Mouse (Mus musculus): ENCODE data around the gene Calcoco1. TPM values are rescaled to one million over a fixed set of nuclear protein-coding genes. Genes with fewer than 3 reads are reported as not detected.

Gene Calcoco1
- polyA plus RNA-seq, 1 experiment from 2014 or later: 41.3 TPM

DNA sequence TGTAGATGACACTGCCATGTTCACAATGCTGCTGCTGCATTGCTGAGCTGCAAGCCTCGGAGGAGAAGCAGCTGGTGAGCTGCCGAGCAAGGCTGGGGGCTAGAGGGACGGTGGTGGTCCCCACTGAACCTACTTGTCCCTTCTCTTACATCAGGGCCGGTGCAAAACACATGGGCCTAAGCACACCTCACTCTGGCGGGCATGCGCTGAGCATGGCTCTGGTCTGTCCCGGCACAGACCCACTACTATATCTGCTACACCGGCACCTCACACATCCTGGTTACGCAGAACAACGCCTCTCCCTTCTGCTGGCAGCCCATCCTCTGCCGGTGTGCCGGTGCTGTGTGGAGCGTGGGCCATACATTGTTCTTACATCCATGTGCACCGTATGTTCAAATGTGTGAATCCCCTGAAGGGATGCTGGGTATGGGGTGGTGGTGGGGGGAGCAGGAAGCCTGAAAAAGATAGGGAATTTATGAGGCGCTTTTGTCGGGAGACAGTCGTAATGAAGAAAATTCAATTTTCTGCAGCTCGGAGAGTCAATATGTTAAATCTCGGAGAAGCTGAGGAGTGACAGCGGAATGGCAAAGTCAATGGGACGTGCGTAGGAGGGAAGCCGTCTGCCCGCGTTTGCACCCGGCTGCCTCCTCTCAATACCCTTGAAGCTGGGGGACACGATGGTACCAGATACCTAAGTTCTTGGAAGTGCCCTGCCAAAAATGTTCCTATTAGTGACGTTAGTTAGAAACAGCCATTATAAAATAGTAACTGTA lies 12.0 kb upstream of the Calcoco1 start:
- Histone ChIP-seq H3K9ac (ENCODE audit: low read depth, low read length) (no peak overlapping the region), H3K9me3 (ENCODE audit: control insufficient read depth, low read length) (no peaks in the 10 kb centered on the region), H3K36me3 (ENCODE audit: control insufficient read depth, insufficient read depth, low read length) (no peaks in the 10 kb centered on the region), H3K4me1 (ENCODE audit: control insufficient read depth, insufficient read depth, low read length) (0 out of 2 replicates have a peak, but pooled peaks cover 7% of the 10 kb centered on the region), H3K4me3 (ENCODE audit: low read length) (no peak overlapping the region), H3K4me2 (replicated peaks; ENCODE audit: low read depth, low read length) (no peak overlapping the region), H3K27me3 (ENCODE audit: control insufficient read depth, insufficient read depth, low read length) (peaks cover 20% of the 10 kb centered on the region), H3K27ac (ENCODE audit: low read depth, low read length) (no peak overlapping the region)
- ATAC-seq (ENCODE audit: low FRiP score, low TSS enrichment): no peak
- 70% methylated on average over 28 of the region's 28 CpGs for WGBS

- H3K27ac ChIP-seq (ENCODE audit: low read depth, low read length): no peak overlapping the region
- no peak overlapping the region for H3K9ac ChIP-seq (ENCODE audit: low read depth, low read length)
- H3K4me1 ChIP-seq (ENCODE audit: control insufficient read depth, insufficient read depth, low read length): 0 out of 2 replicates have a peak, but pooled peaks cover 7% of the 10 kb centered on the region
- H3K27me3 ChIP-seq (ENCODE audit: control insufficient read depth, insufficient read depth, low read length): peaks cover 20% of the 10 kb centered on the region
- no peaks in the 10 kb centered on the region for H3K9me3 ChIP-seq (ENCODE audit: control insufficient read depth, low read length)
- no peak for ATAC-seq (ENCODE audit: low FRiP score, low TSS enrichment)
- H3K4me2 ChIP-seq (replicated peaks; ENCODE audit: low read depth, low read length): no peak overlapping the region
- 79% methylated on average over 5 of the region's 5 CpGs for WGBS
- no peak overlapping the region for H3K4me3 ChIP-seq (ENCODE audit: low read length)
- H3K36me3 ChIP-seq (ENCODE audit: control insufficient read depth, insufficient read depth, low read length): no peaks in the 10 kb centered on the region
Observed at GRCm38 (mm10) chr15:102733233-102733632, 11.3 kb upstream of the Calcoco1 start.

DNA sequence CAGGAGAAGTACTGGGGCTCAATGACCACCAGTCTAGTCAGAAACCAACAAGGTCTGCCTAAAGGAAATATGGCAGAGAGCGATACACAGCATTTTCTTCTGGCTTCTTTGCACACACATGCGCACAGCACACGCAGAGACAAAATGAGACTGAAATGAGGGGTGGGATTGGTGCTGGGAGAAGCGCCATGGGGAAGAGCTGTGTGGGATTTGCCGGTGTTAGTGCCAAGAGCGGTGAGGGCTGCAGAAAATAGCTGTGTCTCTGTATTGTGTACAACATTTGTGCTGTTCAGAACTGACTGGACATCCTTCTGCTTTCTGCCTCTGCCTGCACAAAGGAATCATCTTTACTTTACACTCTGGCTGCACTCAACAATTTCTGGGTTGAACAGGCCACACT lies 10.4 kb upstream of the Calcoco1 start:
- H3K4me2 ChIP-seq (replicated peaks; ENCODE audit: low read depth, low read length): no peak overlapping the region
- WGBS: 94% methylated on average over 6 of the region's 6 CpGs
- peaks cover 13% of the 10 kb centered on the region for H3K27me3 ChIP-seq (ENCODE audit: control insufficient read depth, insufficient read depth, low read length)
- no peak overlapping the region for H3K27ac ChIP-seq (ENCODE audit: low read depth, low read length)
- 0 out of 2 replicates have a peak, but pooled peaks cover 7% of the 10 kb centered on the region for H3K4me1 ChIP-seq (ENCODE audit: control insufficient read depth, insufficient read depth, low read length)
- no peaks in the 10 kb centered on the region for H3K36me3 ChIP-seq (ENCODE audit: control insufficient read depth, insufficient read depth, low read length)
- no peaks in the 10 kb centered on the region for H3K9me3 ChIP-seq (ENCODE audit: control insufficient read depth, low read length)
- H3K4me3 ChIP-seq (ENCODE audit: low read length): no peak overlapping the region
- ATAC-seq (ENCODE audit: low FRiP score, low TSS enrichment): no peak
- H3K9ac ChIP-seq (ENCODE audit: low read depth, low read length): no peak overlapping the region

- no peak overlapping the region for H3K27ac ChIP-seq (ENCODE audit: low read depth, low read length)
- 74% methylated on average over 2 of the region's 2 CpGs for WGBS
- H3K4me3 ChIP-seq (ENCODE audit: low read length): no peak overlapping the region
- no peaks in the 10 kb centered on the region for H3K9me3 ChIP-seq (ENCODE audit: control insufficient read depth, low read length)
- H3K27me3 ChIP-seq (ENCODE audit: control insufficient read depth, insufficient read depth, low read length): no peaks in the 10 kb centered on the region
- H3K4me1 ChIP-seq (ENCODE audit: control insufficient read depth, insufficient read depth, low read length): no peaks in the 10 kb centered on the region
- H3K9ac ChIP-seq (ENCODE audit: low read depth, low read length): no peak overlapping the region
- no peak for ATAC-seq (ENCODE audit: low FRiP score, low TSS enrichment)
- H3K4me2 ChIP-seq (replicated peaks; ENCODE audit: low read depth, low read length): no peak overlapping the region
- H3K36me3 ChIP-seq (ENCODE audit: control insufficient read depth, insufficient read depth, low read length): no peaks in the 10 kb centered on the region
Observed at GRCm38 (mm10) chr15:102727951-102728350, 6.0 kb upstream of the Calcoco1 start.

DNA sequence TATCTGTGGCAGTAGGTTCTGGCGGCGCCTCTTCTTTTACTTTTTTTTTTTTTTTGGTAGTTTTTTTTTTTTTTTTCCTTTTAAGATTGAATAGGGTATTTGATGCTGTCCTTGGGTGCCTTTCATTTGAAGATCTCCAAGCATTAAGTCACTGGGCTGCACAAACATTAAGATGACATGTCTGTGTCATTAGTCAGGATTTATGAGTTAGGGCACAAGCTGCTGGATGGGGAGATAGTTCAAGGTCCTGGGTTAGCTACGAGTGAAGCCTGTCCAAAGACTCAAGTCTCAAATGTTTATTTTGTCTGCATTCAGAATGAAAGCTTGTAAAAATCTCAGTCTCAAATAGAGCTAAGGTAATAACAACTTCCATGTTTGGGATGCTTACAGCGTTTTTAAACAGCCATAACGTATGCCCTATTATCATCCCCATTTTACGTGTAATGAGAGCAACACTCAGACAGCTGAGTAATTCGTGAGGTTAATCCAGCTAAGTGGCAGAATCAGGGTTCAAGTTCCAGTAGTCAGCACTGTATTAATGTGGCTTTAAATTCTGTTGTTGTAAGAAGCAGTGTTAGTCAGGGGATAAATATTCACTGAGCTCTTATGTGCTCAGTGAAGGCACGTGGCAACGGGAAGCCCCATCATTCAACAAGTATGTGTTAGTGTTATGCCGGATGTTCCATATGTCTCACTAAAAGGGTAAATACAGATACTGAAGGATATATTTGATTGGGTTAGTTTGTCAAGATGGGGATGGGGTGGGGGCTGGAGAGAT lies 1.6 kb upstream of the Calcoco1 start:
- 67% methylated on average over 10 of the region's 10 CpGs for WGBS
- Histone ChIP-seq H3K27me3 (ENCODE audit: control insufficient read depth, insufficient read depth, low read length) (no peaks in the 10 kb centered on the region), H3K4me3 (ENCODE audit: low read length) (no peak overlapping the region), H3K9ac (ENCODE audit: low read depth, low read length) (no peak overlapping the region), H3K4me1 (ENCODE audit: control insufficient read depth, insufficient read depth, low read length) (peaks cover 5% of the 10 kb centered on the region; the same call in 1 of the 2 replicates), H3K9me3 (ENCODE audit: control insufficient read depth, low read length) (no peaks in the 10 kb centered on the region), H3K36me3 (ENCODE audit: control insufficient read depth, insufficient read depth, low read length) (peaks cover 4% of the 10 kb centered on the region; the same call in 1 of the 2 replicates), H3K4me2 (replicated peaks; ENCODE audit: low read depth, low read length) (no peak overlapping the region), H3K27ac (ENCODE audit: low read depth, low read length) (no peak overlapping the region)
- no peak for ATAC-seq (ENCODE audit: low FRiP score, low TSS enrichment)

- ATAC-seq (ENCODE audit: low FRiP score, low TSS enrichment): peak; percentile 60; the same call in 1 of the 2 replicates
- H3K4me3 ChIP-seq (ENCODE audit: low read length): peak overlapping the region; percentile 65; the same call in 1 of the 2 replicates
- H3K27me3 ChIP-seq (ENCODE audit: control insufficient read depth, insufficient read depth, low read length): no peaks in the 10 kb centered on the region
- H3K4me1 ChIP-seq (ENCODE audit: control insufficient read depth, insufficient read depth, low read length): peaks cover 8% of the 10 kb centered on the region; the same call in 1 of the 2 replicates
- H3K4me2 ChIP-seq (replicated peaks; ENCODE audit: low read depth, low read length): peak overlapping the region; percentile 53
- H3K36me3 ChIP-seq (ENCODE audit: control insufficient read depth, insufficient read depth, low read length): peaks cover 11% of the 10 kb centered on the region; the same call in 1 of the 2 replicates
- peak overlapping the region; percentile 51; the same call in 1 of the 2 replicates for H3K27ac ChIP-seq (ENCODE audit: low read depth, low read length)
- 60% methylated on average over 4 of the region's 4 CpGs for WGBS
- H3K9me3 ChIP-seq (ENCODE audit: control insufficient read depth, low read length): no peaks in the 10 kb centered on the region
- no peak overlapping the region; the same call in 1 of the 2 replicates for H3K9ac ChIP-seq (ENCODE audit: low read depth, low read length)
Observed at GRCm38 (mm10) chr15:102722500-102722931, 538 bp upstream of the Calcoco1 start.

DNA sequence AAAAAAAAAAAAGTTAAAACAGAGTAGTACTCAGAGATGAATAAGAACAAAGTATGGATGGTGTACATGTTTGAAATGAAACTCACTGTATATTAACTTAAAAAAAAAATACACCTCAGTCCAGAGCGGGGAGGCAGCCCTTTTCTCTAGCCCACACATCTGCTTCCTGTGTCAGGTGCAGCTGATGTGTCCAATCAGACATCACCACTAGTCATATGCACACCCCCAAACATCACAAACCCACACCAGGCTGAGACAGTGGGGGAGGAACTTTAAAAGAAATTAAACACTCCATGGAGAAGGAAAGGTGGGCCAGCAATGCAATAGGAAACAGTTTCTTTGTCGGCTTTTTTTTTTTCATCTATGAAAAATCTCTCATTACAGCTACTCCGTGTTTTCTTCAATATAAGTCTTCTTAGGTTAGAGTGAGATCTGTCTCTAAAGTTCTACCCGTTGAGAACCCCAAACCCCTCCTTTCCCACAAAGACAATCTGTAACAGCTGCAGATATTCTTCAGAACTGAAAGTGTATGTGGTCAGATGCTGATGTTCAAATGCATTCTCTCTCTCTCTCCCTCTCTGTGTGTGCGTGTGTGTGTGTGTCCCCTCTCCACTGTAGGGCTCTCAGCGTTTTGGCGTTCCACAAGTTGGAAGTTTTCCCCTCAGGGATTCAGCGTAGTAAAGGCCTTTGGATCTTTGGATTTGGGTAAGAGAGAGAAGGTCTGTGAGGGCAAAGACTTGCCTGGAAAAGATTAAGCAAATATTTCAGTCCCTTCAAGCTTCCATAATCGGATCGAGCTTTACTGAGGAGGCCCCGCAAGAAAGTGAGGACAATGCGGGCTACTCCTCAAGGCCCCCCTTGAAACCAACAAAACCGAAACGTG lies 721 bp downstream of the Calcoco1 start:
- Histone ChIP-seq H3K4me3 (ENCODE audit: low read length) (peak overlapping the region; percentile 65), H3K9me3 (ENCODE audit: control insufficient read depth, low read length) (no peaks in the 10 kb centered on the region), H3K4me2 (replicated peaks; ENCODE audit: low read depth, low read length) (peak overlapping the region; percentile 51), H3K9ac (ENCODE audit: low read depth, low read length) (peak overlapping the region; percentile 63), H3K4me1 (ENCODE audit: control insufficient read depth, insufficient read depth, low read length) (peaks cover 9% of the 10 kb centered on the region; the same call in 1 of the 2 replicates), H3K27ac (ENCODE audit: low read depth, low read length) (no peak overlapping the region), H3K27me3 (ENCODE audit: control insufficient read depth, insufficient read depth, low read length) (no peaks in the 10 kb centered on the region), H3K36me3 (ENCODE audit: control insufficient read depth, insufficient read depth, low read length) (peaks cover 15% of the 10 kb centered on the region; the same call in 1 of the 2 replicates)
- WGBS: 18% methylated on average over 14 of the region's 14 CpGs
- ATAC-seq (ENCODE audit: low FRiP score, low TSS enrichment): no peak; the same call in 1 of the 2 replicates

- Histone ChIP-seq H3K9me3 (ENCODE audit: control insufficient read depth, low read length) (no peaks in the 10 kb centered on the region), H3K4me2 (replicated peaks; ENCODE audit: low read depth, low read length) (no peak overlapping the region), H3K27me3 (ENCODE audit: control insufficient read depth, insufficient read depth, low read length) (no peaks in the 10 kb centered on the region), H3K27ac (ENCODE audit: low read depth, low read length) (no peak overlapping the region), H3K4me1 (ENCODE audit: control insufficient read depth, insufficient read depth, low read length) (peaks cover 4% of the 10 kb centered on the region; the same call in 1 of the 2 replicates), H3K4me3 (ENCODE audit: low read length) (no peak overlapping the region), H3K36me3 (ENCODE audit: control insufficient read depth, insufficient read depth, low read length) (peaks cover 46% of the 10 kb centered on the region), H3K9ac (ENCODE audit: low read depth, low read length) (no peak overlapping the region)
- 42% methylated on average over 12 of the region's 12 CpGs for WGBS
- peak; percentile 80 for ATAC-seq (ENCODE audit: low FRiP score, low TSS enrichment)
Observed at GRCm38 (mm10) chr15:102716132-102716531, 5.8 kb downstream of the Calcoco1 start.
